Mouse (Mus musculus) thymus, adult 18-20 months (tissue): ENCODE data around the gene Ptrh2.
"Not testable (repeated sequence)": the region's sequence is repeated elsewhere in the genome, so short reads cannot be mapped to it uniquely, and the experiment has no call there.

ENCODE experiments used
- DNase-seq, 2 experiments: peaks; one replicate each; pipeline ENCODE4 v3.0.0; 2022; ENCODE audit warnings: mixed read lengths in 2 of 2

Ptrh2 gene

DNA sequence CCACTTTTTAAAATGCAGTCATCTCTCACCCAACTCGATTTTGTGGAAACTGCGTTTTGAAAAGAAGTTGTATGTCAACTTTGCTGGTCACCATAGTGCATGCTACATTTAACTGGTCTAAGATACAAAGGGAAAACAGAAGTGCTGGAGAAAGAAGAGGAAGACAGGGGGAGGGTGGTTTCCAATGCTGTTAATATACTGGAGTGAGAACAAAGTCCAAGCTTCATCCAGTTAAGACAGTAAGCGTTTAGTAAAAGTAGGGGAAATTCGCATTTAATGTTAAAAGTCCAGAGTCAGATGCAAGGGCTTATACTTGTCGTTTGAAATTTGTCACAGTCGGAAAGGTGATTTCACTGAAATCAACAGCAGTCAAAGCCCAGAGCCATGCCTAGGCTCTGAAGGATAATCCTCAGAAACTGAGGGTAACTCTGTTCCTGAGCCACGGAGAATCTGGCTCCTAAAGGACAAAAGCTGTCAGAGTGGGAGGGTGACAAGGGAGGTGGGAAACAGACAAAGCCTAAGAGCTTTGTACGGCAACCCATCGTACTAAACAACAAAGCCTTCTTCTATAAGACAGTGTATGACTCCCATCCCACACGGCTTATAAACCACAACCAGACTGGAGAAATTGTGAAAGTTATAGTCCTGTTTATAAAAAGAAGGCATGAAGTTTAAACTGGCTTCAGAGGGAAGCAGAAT, 50.6 kb downstream of the Ptrh2 start:
- no peak for DNase-seq

DNA sequence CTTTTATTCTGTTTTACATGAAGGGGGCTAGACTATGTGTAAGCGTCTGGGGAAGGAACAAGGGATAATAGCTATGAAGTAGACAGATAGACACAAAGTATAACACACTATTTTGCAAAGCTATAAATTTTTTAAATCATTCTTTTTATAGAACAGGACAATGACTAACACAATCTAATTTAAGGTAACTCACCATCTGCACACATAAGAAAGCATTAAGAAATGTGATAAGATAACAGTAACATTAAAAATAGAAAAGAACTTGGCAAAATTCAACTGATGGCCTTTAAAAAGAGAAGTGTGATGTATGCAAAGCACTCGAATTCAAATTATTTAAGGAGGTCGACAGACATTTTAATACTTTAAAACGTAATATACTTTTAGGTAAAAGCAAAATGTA, 51.2 kb downstream of the Ptrh2 start:
- DNase-seq = no peak

DNA sequence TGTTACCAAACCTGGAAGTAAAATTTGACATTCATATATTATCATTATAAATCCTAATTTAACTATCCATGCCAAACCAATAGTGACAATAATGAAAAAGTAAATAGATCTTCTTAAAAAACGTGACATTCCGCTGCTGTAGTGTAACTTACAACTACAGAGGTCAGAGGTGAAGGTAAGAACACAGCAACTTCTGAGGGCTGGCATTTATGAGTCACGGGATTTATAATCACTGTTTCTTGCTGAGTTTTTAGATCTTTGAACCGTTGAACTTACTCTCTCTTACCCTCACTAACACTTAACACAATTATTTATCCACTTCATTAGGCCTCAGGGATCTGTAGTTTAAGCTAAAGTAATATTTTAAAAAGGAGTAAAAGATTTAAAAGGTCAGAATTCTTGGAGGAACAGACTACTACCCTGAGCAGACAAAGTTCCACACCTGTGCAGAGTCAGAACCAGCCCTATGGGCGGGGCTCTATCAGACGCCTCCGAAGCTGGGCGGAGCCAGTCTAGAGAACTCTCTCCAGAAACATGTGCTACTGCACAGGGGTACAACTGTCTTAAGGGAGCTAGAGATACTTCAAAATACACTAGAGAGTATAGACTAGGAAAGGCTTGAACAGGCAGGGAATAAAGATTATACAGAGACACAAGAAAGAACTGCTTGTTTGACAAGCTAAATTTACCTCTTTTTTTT, 53.7 kb downstream of the Ptrh2 start:
- DNase-seq = no peak

DNA sequence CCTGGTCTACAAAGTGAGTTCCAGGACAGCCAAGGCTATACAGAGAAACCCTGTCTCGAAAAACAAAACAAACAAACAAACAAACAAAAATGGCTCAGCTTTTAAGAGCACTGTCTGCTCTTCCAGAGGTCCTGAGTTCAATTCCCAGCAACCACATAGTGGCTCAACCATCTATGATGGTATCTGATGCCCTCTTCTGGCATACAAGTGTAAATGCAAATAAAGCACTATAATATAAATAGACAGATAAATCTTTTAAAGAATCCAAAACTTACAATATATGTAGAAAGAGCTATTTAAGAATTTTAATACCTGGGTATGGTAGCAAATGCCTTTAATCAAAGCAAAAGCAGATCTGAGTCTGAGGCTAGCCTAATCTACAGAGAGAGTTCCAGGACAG, 54.5 kb downstream of the Ptrh2 start:
- not testable (repeated sequence) for DNase-seq

DNA sequence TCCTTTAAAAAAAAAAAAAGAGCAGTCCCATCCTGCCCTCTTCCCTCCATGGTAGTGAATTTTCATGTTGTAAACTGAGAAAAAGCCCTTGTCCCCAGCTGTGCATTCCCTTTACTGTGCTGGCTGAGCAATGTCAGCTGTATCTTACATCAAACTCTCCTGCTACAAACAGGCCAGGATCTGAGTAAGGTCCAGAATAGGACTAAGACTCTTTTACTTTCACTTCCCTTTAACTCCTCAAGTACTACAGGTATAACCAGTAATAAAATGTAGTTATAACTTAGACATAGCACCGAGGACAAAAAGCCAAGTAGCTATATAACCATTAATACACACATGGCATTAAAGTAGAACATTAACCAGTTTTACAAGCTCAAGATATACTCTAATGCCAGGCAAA, 55.2 kb downstream of the Ptrh2 start:
- DNase-seq = no peak

DNA sequence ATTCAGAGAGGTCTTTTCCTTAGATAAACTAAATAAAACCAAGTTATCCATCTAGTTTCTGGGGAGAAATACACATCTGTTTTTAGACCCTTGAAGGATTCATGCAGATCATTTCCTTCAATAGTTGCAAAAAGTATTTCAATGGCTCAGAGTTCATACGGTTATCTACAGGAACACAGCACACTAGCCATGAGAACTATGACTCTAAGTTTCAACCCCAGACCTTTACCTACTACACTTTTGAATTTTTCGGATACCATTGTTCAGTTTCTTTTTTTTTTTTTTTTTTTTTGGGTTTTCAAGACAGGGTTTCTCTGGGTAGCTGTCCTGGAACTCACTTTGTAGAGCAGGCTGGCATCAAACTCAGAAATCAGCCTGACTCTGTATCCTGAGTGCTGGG, 55.7 kb downstream of the Ptrh2 start:
- no peak for DNase-seq

DNA sequence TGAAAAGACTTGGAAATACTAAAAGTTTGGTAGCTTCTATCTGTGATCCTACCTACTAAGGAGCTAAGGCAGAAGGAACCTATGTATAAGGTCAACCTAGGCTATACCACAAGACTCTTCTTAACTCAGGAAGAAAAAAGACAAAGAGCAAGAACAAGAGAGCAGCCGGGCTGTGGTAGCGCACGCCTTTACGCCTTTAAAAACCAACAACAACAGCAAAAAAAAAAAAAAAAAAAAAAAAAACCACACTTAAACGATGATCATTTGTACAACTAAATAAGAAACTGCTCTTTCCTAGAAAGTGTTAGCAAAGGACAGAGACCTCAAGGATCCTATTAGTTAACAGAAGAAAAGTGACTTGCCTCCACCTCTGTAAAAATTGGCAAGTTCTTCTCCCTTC, 57.7 kb downstream of the Ptrh2 start:
- DNase-seq = no peak
